In the genomic region with DNA sequence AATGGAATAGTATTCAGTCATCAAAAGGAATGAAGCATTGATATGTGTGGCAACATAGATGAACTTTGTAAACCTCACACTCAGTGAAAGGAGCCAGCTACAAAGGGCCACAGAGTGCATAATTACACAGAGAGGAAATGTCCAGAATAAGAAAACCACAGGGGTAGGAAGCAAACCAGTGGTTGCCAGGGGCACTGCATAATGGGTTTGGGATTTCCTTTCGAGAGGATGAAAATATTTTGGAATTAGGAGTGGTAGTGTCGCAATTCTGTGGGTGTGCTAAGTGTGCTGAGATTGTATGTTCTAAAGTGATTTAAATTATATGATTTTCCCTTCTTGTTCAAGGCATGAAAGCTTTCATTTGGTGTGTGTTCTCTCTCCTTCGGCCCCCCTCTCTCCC, we compare ENCODE assay signal across 29 mouse cellular contexts. TPM values are rescaled to one million over a fixed set of nuclear protein-coding genes. Genes with fewer than 3 reads are reported as not detected.
"Had no signal": no experiment of that assay in that cellular context is flagged by ENCODE, and none has a peak within 500 bp of the region (broad histone marks: within the 10 kb centered on the region; RNA-seq: fewer than 3 reads in every experiment).

No protein-coding gene starts in this region.

- H3K4me2 ChIP-seq: embryonic facial prominence, embryonic 12.5 days; embryonic facial prominence, embryonic 13.5 days; embryonic facial prominence, embryonic 15.5 days; forebrain, embryonic 12.5 days; forebrain, embryonic 13.5 days; forebrain, embryonic 15.5 days had no signal

- H3K9ac ChIP-seq: embryonic facial prominence, embryonic 12.5 days; embryonic facial prominence, embryonic 13.5 days; embryonic facial prominence, embryonic 15.5 days; forebrain, embryonic 12.5 days; forebrain, embryonic 13.5 days; forebrain, embryonic 15.5 days; forebrain, postnatal 0 days had no signal

- H3K4me1 ChIP-seq: embryonic facial prominence, embryonic 12.5 days; embryonic facial prominence, embryonic 13.5 days; embryonic facial prominence, embryonic 15.5 days; forebrain, embryonic 12.5 days; forebrain, embryonic 13.5 days; forebrain, embryonic 15.5 days had no signal

- H3K9me3 ChIP-seq: embryonic facial prominence, embryonic 10.5 days; embryonic facial prominence, embryonic 12.5 days; embryonic facial prominence, embryonic 13.5 days; embryonic facial prominence, embryonic 15.5 days; forebrain, embryonic 12.5 days; forebrain, embryonic 15.5 days had no signal

- DNase-seq: cerebellum, adult 18-20 months; cerebellum, adult 2 months; cerebellum, adult 8-10 months; cerebellum, adult 9-10 months; cerebellum, adult 9-11 months; cerebellum, postnatal 10 days; cerebellum, postnatal 14 days; cerebellum, postnatal 25 days; cerebellum, postnatal 36 days; embryo, embryonic 11 days; forebrain, postnatal 0 days; gastrocnemius, adult 2 months; gastrocnemius, postnatal 10 days; gastrocnemius, postnatal 14 days; gastrocnemius, postnatal 25 days; gastrocnemius, postnatal 36 days; heart, adult 11 months had no signal

- H3K27me3 ChIP-seq: embryonic facial prominence, embryonic 15.5 days; forebrain, embryonic 15.5 days had no signal

- H3K27ac ChIP-seq: embryonic facial prominence, embryonic 10.5 days; embryonic facial prominence, embryonic 12.5 days; embryonic facial prominence, embryonic 13.5 days; embryonic facial prominence, embryonic 15.5 days; forebrain, embryonic 10.5 days; forebrain, embryonic 12.5 days; forebrain, embryonic 13.5 days; forebrain, embryonic 15.5 days; gastrocnemius, adult 2 months had no signal

- H3K36me3 ChIP-seq: embryonic facial prominence, embryonic 10.5 days; embryonic facial prominence, embryonic 12.5 days; embryonic facial prominence, embryonic 13.5 days; embryonic facial prominence, embryonic 15.5 days; forebrain, embryonic 12.5 days; forebrain, embryonic 15.5 days had no signal

- H3K4me3 ChIP-seq: embryonic facial prominence, embryonic 10.5 days; embryonic facial prominence, embryonic 12.5 days; embryonic facial prominence, embryonic 13.5 days; embryonic facial prominence, embryonic 15.5 days; erythroblast, embryonic 14.5 days; forebrain, embryonic 10.5 days; forebrain, embryonic 12.5 days; forebrain, embryonic 13.5 days; forebrain, embryonic 15.5 days; gastrocnemius, adult 2 months had no signal

- ATAC-seq: forebrain, embryonic 13.5 days; forebrain, embryonic 14.5 days; forebrain, embryonic 15.5 days; forebrain, embryonic 16.5 days; forebrain, postnatal 0 days had no signal

RNA-seq across cellular contexts. Expression of a gene that starts 16.4 kb away (rescaled TPM):
- polyA plus RNA-seq: cerebellum, adult 2 months; cortical plate, adult 2 months had no signal

RNA-seq across cellular contexts. Expression of a gene that starts 32.5 kb away (rescaled TPM):
- polyA plus RNA-seq: erythroblast, embryonic 14.5 days had no signal
